Mouse (Mus musculus) neural tube, embryonic 14.5 days (tissue): Measurements from ENCODE around the gene Shld1. TPM values are rescaled to one million over a fixed set of nuclear protein-coding genes. Genes with fewer than 3 reads are reported as not detected.

ENCODE experiments used
- ATAC-seq: fragments of 200-750 bp; cut with Nextera tagmentation; 2 replicates; pipeline ENCODE4 v1.8.0; 2017; ENCODE audit warnings: low read depth, mild to moderate bottlenecking, moderate TSS enrichment, moderate library complexity
- H3K27ac ChIP-seq: fragments of 300-500 bp; sonication (generic); 2 replicates; pipeline ENCODE4 v1.5.1; 2014; ENCODE audit warnings: low read depth, mild to moderate bottlenecking, control low read depth, low read length, moderate library complexity, mixed read lengths
- H3K27me3 ChIP-seq: fragments of 300-500 bp; sonication (generic); 2 replicates; pipeline ENCODE4 v1.6.1; 2014; ENCODE audit warnings: low read length; ENCODE audit not compliant: control insufficient read depth, insufficient read depth
- H3K36me3 ChIP-seq: fragments of 300-500 bp; sonication (generic); 2 replicates; pipeline ENCODE4 v1.6.1; 2014; ENCODE audit warnings: low read length, mixed read lengths; ENCODE audit not compliant: control insufficient read depth, insufficient read depth
- H3K4me1 ChIP-seq: fragments of 300-500 bp; sonication (generic); 2 replicates; pipeline ENCODE4 v1.6.1; 2014; ENCODE audit warnings: low read length; ENCODE audit not compliant: control insufficient read depth, insufficient read depth
- H3K4me2 ChIP-seq: fragments of 300-500 bp; sonication (generic); 2 replicates; pipeline ENCODE4 v1.6.1; 2014; ENCODE audit warnings: mild to moderate bottlenecking, low read depth, low read length, control low read depth
- H3K4me3 ChIP-seq: fragments of 300-500 bp; sonication (generic); 2 replicates; pipeline ENCODE4 v1.5.1; 2014; ENCODE audit warnings: low read depth, low read length, control low read depth, mixed read lengths
- H3K9ac ChIP-seq: fragments of 300-500 bp; sonication (generic); replicated peaks from 2 replicates; pipeline ENCODE4 v1.6.1; 2014; ENCODE audit warnings: low read depth, mild to moderate bottlenecking, control low read depth, low read length, mixed read lengths
- H3K9me3 ChIP-seq: fragments of 300-500 bp; sonication (generic); 2 replicates; pipeline ENCODE4 v1.6.1; 2016; ENCODE audit warnings: low read length; ENCODE audit not compliant: control insufficient read depth
- WGBS: fragments of 180-500 bp; shearing (Covaris S2); extraction: QIAGEN DNeasy Blood & Tissue Kit; methylation state at CpG from one replicate; pipeline ENCODE4 v1.1.7; 2014; 5-methylcytosine and 5-hydroxymethylcytosine counted together
- polyA plus RNA-seq: library from polyadenylated mRNA; unstranded; fragments of >200 nt; fragmentation: Nextera tagmentation; extraction: Ambion mirVana; gene quantifications from 2 replicates; pipeline ENCODE4 v1.2.1, GENCODE M21; 2014

Shld1 gene
- 22.1 and 26.3 TPM in 2 replicates for polyA plus RNA-seq

GRCm38 (mm10) chr2:132686756-132687737 lies at the start of gene Shld1:
Shld1 (plus strand) TSS chr2:132686931.
- H3K36me3 ChIP-seq = no peaks in the 10 kb centered on the region
- H3K9me3 ChIP-seq = no peaks in the 10 kb centered on the region
- H3K9ac ChIP-seq = peak within 1 kb of the TSS; percentile 37
- peak; percentile 94 for ATAC-seq
- H3K27ac ChIP-seq = peak within 1 kb of the TSS; percentile 58
- no peaks in the 10 kb centered on the region for H3K27me3 ChIP-seq
- H3K4me2 ChIP-seq = peak within 1 kb of the TSS; percentile 48
- H3K4me1 ChIP-seq = 0 out of 2 replicates have a peak, but pooled peaks cover 3% of the 10 kb centered on the region
- H3K4me3 ChIP-seq = peak within 1 kb of the TSS; percentile 52
- 10% methylated on average over 33 of the region's 33 CpGs for WGBS

- WGBS = 94% methylated on average over 6 of the region's 6 CpGs
- H3K4me1 ChIP-seq = no peaks in the 10 kb centered on the region
- H3K27ac ChIP-seq = no peak overlapping the region
- no peak overlapping the region for H3K9ac ChIP-seq
- H3K4me3 ChIP-seq = no peak overlapping the region
- no peaks in the 10 kb centered on the region for H3K9me3 ChIP-seq
- H3K27me3 ChIP-seq = no peaks in the 10 kb centered on the region
- H3K4me2 ChIP-seq = no peak overlapping the region
- ATAC-seq = no peak
- H3K36me3 ChIP-seq = no peaks in the 10 kb centered on the region
Measured at GRCm38 (mm10) chr2:132638306-132638705, 48.4 kb upstream of the Shld1 start.

- H3K36me3 ChIP-seq = no peaks in the 10 kb centered on the region
- no peak overlapping the region for H3K4me3 ChIP-seq
- no peak overlapping the region for H3K4me2 ChIP-seq
- 84% methylated on average over 7 of the region's 7 CpGs for WGBS
- H3K9me3 ChIP-seq = no peaks in the 10 kb centered on the region
- H3K9ac ChIP-seq = no peak overlapping the region
- no peaks in the 10 kb centered on the region for H3K27me3 ChIP-seq
- H3K4me1 ChIP-seq = no peaks in the 10 kb centered on the region
- ATAC-seq = no peak
- H3K27ac ChIP-seq = no peak overlapping the region
Measured at GRCm38 (mm10) chr2:132639337-132639736, 47.4 kb upstream of the Shld1 start.

- H3K27me3 ChIP-seq = no peaks in the 10 kb centered on the region
- H3K9me3 ChIP-seq = no peaks in the 10 kb centered on the region
- no peak overlapping the region for H3K27ac ChIP-seq
- H3K9ac ChIP-seq = no peak overlapping the region
- no peaks in the 10 kb centered on the region for H3K4me1 ChIP-seq
- no peak for ATAC-seq
- H3K4me3 ChIP-seq = no peak overlapping the region
- no peak overlapping the region for H3K4me2 ChIP-seq
- H3K36me3 ChIP-seq = no peaks in the 10 kb centered on the region
- 74% methylated on average over 3 of the region's 3 CpGs for WGBS
Measured at GRCm38 (mm10) chr2:132641196-132641595, 45.5 kb upstream of the Shld1 start.

GRCm38 (mm10) chr2:132643161-132643560 lies 43.6 kb upstream of the Shld1 start:
- Histone ChIP-seq H3K4me1 (no peaks in the 10 kb centered on the region), H3K4me3 (no peak overlapping the region), H3K27ac (no peak overlapping the region), H3K27me3 (no peaks in the 10 kb centered on the region), H3K4me2 (no peak overlapping the region), H3K9ac (no peak overlapping the region), H3K36me3 (no peaks in the 10 kb centered on the region), H3K9me3 (no peaks in the 10 kb centered on the region)
- WGBS = 86% methylated on average over 4 of the region's 4 CpGs
- no peak for ATAC-seq

GRCm38 (mm10) chr2:132646856-132647745 lies 39.6 kb upstream of the Shld1 start:
- no peak for ATAC-seq
- Histone ChIP-seq H3K4me3 (no peak overlapping the region), H3K9me3 (no peaks in the 10 kb centered on the region), H3K9ac (no peak overlapping the region), H3K27me3 (no peaks in the 10 kb centered on the region), H3K4me1 (no peaks in the 10 kb centered on the region), H3K27ac (no peak overlapping the region), H3K36me3 (no peaks in the 10 kb centered on the region), H3K4me2 (no peak overlapping the region)
- WGBS = 55% methylated on average over 17 of the region's 17 CpGs

- Histone ChIP-seq H3K9ac (no peak overlapping the region), H3K4me1 (no peaks in the 10 kb centered on the region), H3K4me3 (no peak overlapping the region), H3K4me2 (no peak overlapping the region), H3K27me3 (no peaks in the 10 kb centered on the region), H3K27ac (no peak overlapping the region), H3K36me3 (no peaks in the 10 kb centered on the region), H3K9me3 (no peaks in the 10 kb centered on the region)
- 91% methylated on average over 10 of the region's 10 CpGs for WGBS
- no peak for ATAC-seq
Measured at GRCm38 (mm10) chr2:132649352-132649870, 37.3 kb upstream of the Shld1 start.

GRCm38 (mm10) chr2:132650546-132650945 lies 36.2 kb upstream of the Shld1 start:
- no peak overlapping the region for H3K4me3 ChIP-seq
- no peak for ATAC-seq
- 90% methylated on average over 2 of the region's 2 CpGs for WGBS
- no peak overlapping the region for H3K9ac ChIP-seq
- no peaks in the 10 kb centered on the region for H3K4me1 ChIP-seq
- H3K4me2 ChIP-seq = no peak overlapping the region
- no peaks in the 10 kb centered on the region for H3K9me3 ChIP-seq
- H3K27ac ChIP-seq = no peak overlapping the region
- no peaks in the 10 kb centered on the region for H3K36me3 ChIP-seq
- no peaks in the 10 kb centered on the region for H3K27me3 ChIP-seq
